Mouse (Mus musculus) limb, embryonic 14.5 days (tissue): ENCODE measurements around the gene Slk. TPM values are rescaled to one million over a fixed set of nuclear protein-coding genes. Genes with fewer than 3 reads are reported as not detected.

Experiments used
- ATAC-seq: fragments of 200-750 bp; cut with Nextera tagmentation; 2 replicates; pipeline ENCODE4 v1.8.0; 2017; ENCODE audit warnings: low read depth, moderate number of reproducible peaks, moderate TSS enrichment; ENCODE audit not compliant: low FRiP score
- DNase-seq: peaks from one replicate; pipeline ENCODE4 v3.0.0-alpha.2; 2015; ENCODE audit warnings: low spot score
- H3K27ac ChIP-seq: fragments of 300-500 bp; sonication (generic); replicated peaks from 2 replicates; pipeline ENCODE4 v1.5.1; 2014; ENCODE audit warnings: low read depth, mild to moderate bottlenecking, low read length, moderate library complexity, mixed read lengths
- H3K27me3 ChIP-seq: fragments of 300-500 bp; sonication (generic); 2 replicates; pipeline ENCODE4 v1.6.1; 2014; ENCODE audit warnings: low read length, mixed read lengths; ENCODE audit not compliant: control insufficient read depth, insufficient read depth
- H3K36me3 ChIP-seq: fragments of 300-500 bp; sonication (generic); 2 replicates; pipeline ENCODE4 v1.6.1; 2014; ENCODE audit warnings: mild to moderate bottlenecking, low read length, moderate library complexity, mixed read lengths; ENCODE audit not compliant: control insufficient read depth, insufficient read depth
- H3K4me1 ChIP-seq: fragments of 300-500 bp; sonication (generic); 2 replicates; pipeline ENCODE4 v1.6.1; 2014; ENCODE audit warnings: antibody characterized with exemption, low read length, mixed read lengths; ENCODE audit not compliant: control insufficient read depth, insufficient read depth
- H3K4me2 ChIP-seq: fragments of 300-500 bp; sonication (generic); replicated peaks from 2 replicates; pipeline ENCODE4 v1.6.1; 2014; ENCODE audit warnings: low read depth, mild to moderate bottlenecking, low read length, moderate library complexity; ENCODE audit not compliant: severe bottlenecking
- H3K4me3 ChIP-seq: fragments of 300-500 bp; sonication (generic); replicated peaks from 2 replicates; pipeline ENCODE4 v1.5.1; 2014; ENCODE audit warnings: low read length
- H3K9ac ChIP-seq: fragments of 300-500 bp; sonication (generic); 2 replicates; pipeline ENCODE4 v1.6.1; 2014; ENCODE audit warnings: mild to moderate bottlenecking, low read depth, low read length, moderate library complexity; ENCODE audit not compliant: severe bottlenecking
- H3K9me3 ChIP-seq: fragments of 300-500 bp; sonication (generic); 2 replicates; pipeline ENCODE4 v1.6.1; 2016; ENCODE audit warnings: low read length; ENCODE audit not compliant: control insufficient read depth
- POLR2A ChIP-seq: fragments of 200-500 bp; IDR thresholded peaks from 2 replicates; pipeline ENCODE4 v1.8.0; 2012; ENCODE audit warnings: inconsistent platforms, mild to moderate bottlenecking, moderate library complexity, borderline replicate concordance; ENCODE audit not compliant: insufficient read depth, insufficient read length; ENCODE audit errors: extremely low read depth
- WGBS: fragments of 180-500 bp; shearing (Covaris S2); extraction: QIAGEN DNeasy Blood & Tissue Kit; methylation state at CpG from one replicate; pipeline ENCODE4 v1.1.7; 2014; 5-methylcytosine and 5-hydroxymethylcytosine counted together
- polyA plus RNA-seq, 2 experiments: library from polyadenylated mRNA; depleted of rRNA in 1 of 2; stranded (reverse) in 1 of 2; unstranded in 1 of 2; fragments of >200 nt; fragmentation: Nextera tagmentation in 1 of 2; extraction: Ambion mirVana in 1 of 2; gene quantifications; 2 replicates each; pipeline versions ENCODE4 v1.2.1 to v1.2.3; 2012 to 2014

The Slk gene
- polyA plus RNA-seq, 2 experiments = 19.2 to 40.0 TPM

DNA sequence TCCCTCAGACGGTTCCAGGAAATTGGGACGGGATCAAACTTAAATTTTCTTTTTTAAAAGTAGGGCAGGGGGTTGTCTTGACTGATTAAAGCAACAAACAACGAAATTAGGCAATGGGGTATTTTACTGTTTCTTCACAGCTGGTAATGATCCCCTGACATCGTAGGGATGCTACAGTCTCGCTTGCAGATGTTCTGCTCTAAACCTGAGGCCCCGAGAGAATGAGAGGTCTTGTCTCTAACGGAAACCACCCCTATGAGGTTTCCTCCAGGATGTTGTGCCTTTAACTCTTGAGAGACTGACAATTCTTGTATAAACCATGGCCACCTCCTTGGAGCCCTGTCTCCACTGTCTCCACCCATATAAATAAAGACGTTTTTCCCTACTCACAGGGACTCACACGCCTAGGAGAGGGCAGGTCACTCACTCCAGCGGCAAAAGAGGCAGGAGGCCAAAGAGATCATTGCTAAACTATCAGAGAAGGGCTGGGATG lies 42.1 kb upstream of the Slk start, which contains the start of gene Stn1:
Gene Stn1 (minus strand): TSS at position 208 of the 493 bp plus-strand sequence.
- ATAC-seq = no peak

DNA sequence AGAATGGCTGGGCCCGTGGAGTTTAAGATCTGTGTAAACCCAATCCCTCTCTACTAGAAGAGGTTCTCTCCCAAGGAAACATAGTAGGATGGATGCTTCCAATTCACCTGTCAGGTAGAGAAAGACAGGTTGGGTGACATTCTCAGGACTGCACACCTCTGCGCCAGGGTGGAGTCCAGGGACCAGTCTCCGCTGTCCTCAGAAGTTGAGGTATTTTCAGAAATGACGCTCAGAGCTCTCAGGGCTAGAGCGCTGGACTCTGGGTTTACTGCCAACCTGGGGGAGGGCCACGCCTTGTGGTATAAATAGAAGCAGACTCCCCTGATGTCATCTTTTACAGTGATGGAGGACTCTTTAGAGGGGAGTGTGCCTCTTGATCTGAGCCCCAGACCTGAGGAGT lies 41.6 kb upstream of the Slk start:
- Histone ChIP-seq H3K4me3 (no peak overlapping the region), H3K4me1 (peaks cover 27% of the 10 kb centered on the region), H3K9me3 (no peaks in the 10 kb centered on the region), H3K36me3 (peaks cover 6% of the 10 kb centered on the region; the same call in 1 of the 2 replicates), H3K4me2 (peak overlapping the region; percentile 84), H3K27me3 (no peaks in the 10 kb centered on the region), H3K9ac (0 out of 2 replicates have a peak overlapping the region, but pooled peaks have one; percentile 53), H3K27ac (peak overlapping the region; percentile 68; the same call in 1 of the 2 replicates)
- no peak for DNase-seq
- ATAC-seq = no peak
- no peak for TF ChIP-seq POLR2A
- 57% methylated on average over 6 of the region's 6 CpGs for WGBS

More for the DNA sequence above, 42.1 kb upstream of the Slk start, which contains the start of gene Stn1:
- Histone ChIP-seq H3K4me1 (peaks cover 27% of the 10 kb centered on the region), H3K36me3 (peaks cover 6% of the 10 kb centered on the region; the same call in 1 of the 2 replicates), H3K9me3 (no peaks in the 10 kb centered on the region), H3K27me3 (no peaks in the 10 kb centered on the region), H3K4me3 (peak within 1 kb of the TSS; percentile 48), H3K9ac (peak within 1 kb of the TSS; percentile 62), H3K4me2 (peak within 1 kb of the TSS; percentile 84), H3K27ac (peak within 1 kb of the TSS; percentile 68)
- no peak for TF ChIP-seq POLR2A
- 4% methylated on average over 10 of the region's 10 CpGs for WGBS
- peak; percentile 15 for DNase-seq

DNA sequence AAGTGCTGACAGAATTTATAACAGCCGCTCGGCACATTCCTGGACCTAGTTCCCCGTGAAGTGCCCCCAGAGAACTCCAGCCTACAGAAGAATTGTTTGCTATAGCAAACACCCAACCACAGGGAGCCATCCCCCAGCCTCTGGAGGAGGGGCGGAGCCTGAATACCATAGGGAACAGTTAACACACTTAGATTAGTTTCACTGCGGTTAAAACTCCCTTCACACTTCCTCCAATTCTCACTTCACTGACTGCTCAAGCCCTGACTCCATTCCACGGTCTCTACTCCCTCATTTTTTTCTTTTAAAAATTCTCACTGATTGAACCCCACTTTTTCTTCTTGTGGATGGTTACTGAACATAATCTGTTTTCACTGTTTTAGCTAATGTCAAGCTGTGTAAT lies 40.7 kb upstream of the Slk start:
- no peak for TF ChIP-seq POLR2A
- H3K9ac ChIP-seq = no peak overlapping the region
- H3K4me1 ChIP-seq = peaks cover 27% of the 10 kb centered on the region
- DNase-seq (peak; percentile 57), ATAC-seq (peak; percentile 9; the same call in 1 of the 2 replicates)
- H3K4me3 ChIP-seq = no peak overlapping the region
- no peaks in the 10 kb centered on the region for H3K9me3 ChIP-seq
- H3K27ac ChIP-seq = 0 out of 2 replicates have a peak overlapping the region, but pooled peaks have one; percentile 10
- H3K27me3 ChIP-seq = no peaks in the 10 kb centered on the region
- H3K36me3 ChIP-seq = peaks cover 6% of the 10 kb centered on the region; the same call in 1 of the 2 replicates
- 0 out of 2 replicates have a peak overlapping the region, but pooled peaks have one; percentile 13 for H3K4me2 ChIP-seq
- 5% methylated on average over 6 of the region's 6 CpGs for WGBS

DNA sequence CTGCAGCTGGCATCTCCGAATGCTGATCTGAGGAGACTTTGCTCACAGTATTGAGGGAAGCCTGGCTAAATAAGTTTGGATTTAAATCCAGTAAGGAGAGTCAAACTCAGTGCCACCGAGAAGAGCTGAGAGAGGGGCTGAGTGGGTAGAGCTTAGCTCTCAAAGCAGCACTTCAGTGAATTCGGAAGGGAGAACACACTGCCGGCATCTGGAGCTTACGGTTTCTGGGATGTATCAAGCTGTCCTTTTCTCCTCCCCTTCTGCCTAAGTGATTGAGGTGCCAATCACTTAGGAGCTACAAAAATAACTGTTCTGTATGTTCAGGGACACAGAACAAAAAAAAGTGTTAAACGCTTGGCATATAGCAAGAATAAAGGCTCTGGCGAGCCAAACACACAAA lies 37.0 kb upstream of the Slk start:
- peaks cover 14% of the 10 kb centered on the region for H3K4me1 ChIP-seq
- no peak overlapping the region for H3K9ac ChIP-seq
- no peaks in the 10 kb centered on the region for H3K27me3 ChIP-seq
- H3K4me2 ChIP-seq = no peak overlapping the region
- no peaks in the 10 kb centered on the region for H3K36me3 ChIP-seq
- DNase-seq = no peak
- H3K27ac ChIP-seq = no peak overlapping the region
- H3K9me3 ChIP-seq = no peaks in the 10 kb centered on the region
- H3K4me3 ChIP-seq = no peak overlapping the region
- 48% methylated on average over 7 of the region's 7 CpGs for WGBS
- no peak for TF ChIP-seq POLR2A
- no peak for ATAC-seq

DNA sequence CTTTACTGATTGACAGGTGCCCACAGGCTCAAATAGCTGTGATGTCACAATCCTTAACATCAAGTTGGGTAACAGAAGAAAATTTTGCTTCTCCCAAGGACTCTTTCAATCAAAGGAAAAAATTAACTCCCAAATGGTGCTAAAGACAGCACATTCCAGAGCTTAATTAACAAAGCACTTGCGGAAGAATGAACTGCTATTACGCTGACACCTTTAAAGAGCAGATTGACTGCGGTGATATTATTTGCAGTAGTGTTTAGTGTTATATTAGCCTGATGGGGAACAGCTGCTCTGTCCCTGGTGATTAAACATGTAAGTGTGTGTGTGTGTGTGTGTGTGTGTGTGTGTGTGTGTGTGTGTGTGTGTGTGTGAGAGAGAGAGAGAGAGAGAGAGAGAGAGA lies 34.4 kb upstream of the Slk start:
- Histone ChIP-seq H3K27me3 (no peaks in the 10 kb centered on the region), H3K4me1 (no peaks in the 10 kb centered on the region), H3K4me3 (no peak overlapping the region), H3K4me2 (no peak overlapping the region), H3K27ac (no peak overlapping the region), H3K9ac (no peak overlapping the region), H3K9me3 (no peaks in the 10 kb centered on the region), H3K36me3 (no peaks in the 10 kb centered on the region)
- 21% methylated on average over 3 of the region's 3 CpGs for WGBS
- ATAC-seq = no peak
- DNase-seq = no peak
- TF ChIP-seq POLR2A = no peak
